Mouse (Mus musculus) spleen, adult 2 months (tissue): ENCODE measurements around the gene Cacng2.

ENCODE experiments used
- CTCF ChIP-seq: fragments of 200-500 bp; IDR thresholded peaks from 2 replicates; pipeline ENCODE4 v1.5.1; 2011; ENCODE audit warnings: mild to moderate bottlenecking, inconsistent platforms; ENCODE audit not compliant: insufficient read depth, insufficient read length, insufficient replicate concordance; ENCODE audit errors: extremely low read depth
- POLR2A ChIP-seq: fragments of 200-500 bp; IDR thresholded peaks from 2 replicates; pipeline ENCODE4 v1.6.1; 2011; ENCODE audit warnings: low read depth, low read length, inconsistent platforms

- TF ChIP-seq CTCF = no peak
- no peak for TF ChIP-seq POLR2A
Observed at GRCm38 (mm10) chr15:78026521-78026920, 93.3 kb downstream of the Cacng2 start.
